Mouse (Mus musculus): ENCODE results near the gene Tyr. TPM values are rescaled to one million over a fixed set of nuclear protein-coding genes. Genes with fewer than 3 reads are reported as not detected.
"Not testable (repeated sequence)": the region's sequence is repeated elsewhere in the genome, so short reads cannot be mapped to it uniquely, and the experiment has no call there.

The Tyr gene
- 0.02 TPM in 1 of 2 replicates, not detected in the other for polyA plus RNA-seq (2015; fragmentation: Nextera tagmentation; extraction: Ambion mirVana)

DNA sequence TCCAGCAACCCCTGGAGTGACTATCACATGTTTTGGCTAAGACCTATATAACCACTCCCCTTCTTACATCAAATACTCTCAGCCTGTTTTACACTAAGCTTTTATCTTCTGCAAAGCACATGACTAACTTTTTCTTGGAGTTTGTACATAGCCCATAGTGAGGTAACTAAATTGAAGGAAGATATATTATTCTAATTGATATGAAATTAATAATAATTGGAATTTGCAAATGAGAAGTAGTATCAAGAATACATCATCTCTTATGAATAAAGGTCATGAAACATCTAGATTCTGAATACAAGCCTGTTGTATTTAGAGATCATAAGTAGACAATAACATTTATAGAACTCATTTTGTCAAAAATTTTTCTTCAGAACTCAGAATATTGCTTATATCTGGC, at the start of gene Tyr:
TSS of gene Tyr (minus strand) at position 101 of the 400 bp plus-strand sequence.
- no peak for TF ChIP-seq EP300 (optimal IDR thresholded peaks at IDR 0.05)
- no peak for TF ChIP-seq CTCF (IDR thresholded peaks at IDR 0.05; ENCODE audit: low read depth)
- H3K36me3 ChIP-seq (ENCODE audit: control insufficient read depth, insufficient read depth, low read length), result no peaks in the 10 kb centered on the region
- H3K27ac ChIP-seq (replicated peaks), result no peak within 1 kb of the TSS
- H3K9ac ChIP-seq (ENCODE audit: low read length), result no peak within 1 kb of the TSS
- no peaks in the 10 kb centered on the region for H3K27me3 ChIP-seq (ENCODE audit: control insufficient read depth, insufficient read depth, low read length)
- ATAC-seq (ENCODE audit: low FRiP score, low TSS enrichment) (no peak), DNase-seq (ENCODE audit: low spot score) (no peak)
- no peak within 1 kb of the TSS for H3K4me3 ChIP-seq (ENCODE audit: low read depth, low read length)
- no peaks in the 10 kb centered on the region for H3K9me3 ChIP-seq (ENCODE audit: control insufficient read depth, low read length)
- no peak within 1 kb of the TSS for H3K4me2 ChIP-seq (replicated peaks; ENCODE audit: low read depth)
- H3K4me1 ChIP-seq (replicated peaks; ENCODE audit: control insufficient read depth, insufficient read depth), result no peaks in the 10 kb centered on the region

DNA sequence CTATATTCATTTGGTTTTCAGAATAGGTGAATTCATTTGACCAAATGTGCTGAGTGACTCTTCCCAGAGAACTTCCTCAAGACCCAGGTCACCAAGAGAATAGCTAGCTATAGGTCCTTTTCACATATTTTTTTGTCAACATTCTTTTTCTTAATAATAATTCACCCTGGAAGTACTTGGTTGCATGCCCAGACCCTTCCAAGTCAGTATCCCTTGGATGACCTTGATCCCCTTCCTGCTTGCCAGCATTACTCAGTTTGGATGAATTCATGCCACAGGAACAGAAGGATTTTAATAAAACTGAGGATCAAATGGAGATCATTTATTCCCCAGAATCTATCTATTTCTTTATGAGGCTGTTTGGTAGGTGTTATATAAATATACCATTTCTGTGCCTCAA, 45.7 kb upstream of the Tyr start:
- no peak for ATAC-seq (ENCODE audit: low FRiP score, low TSS enrichment)
- H3K36me3 ChIP-seq (ENCODE audit: control insufficient read depth, insufficient read depth, low read length), result no peaks in the 10 kb centered on the region
- no peak for DNase-seq (ENCODE audit: low spot score)
- H3K9me3 ChIP-seq (ENCODE audit: control insufficient read depth, low read length), result no peaks in the 10 kb centered on the region
- H3K27me3 ChIP-seq (ENCODE audit: control insufficient read depth, insufficient read depth, low read length), result no peaks in the 10 kb centered on the region
- no peaks in the 10 kb centered on the region for H3K4me1 ChIP-seq (replicated peaks; ENCODE audit: control insufficient read depth, insufficient read depth)
- H3K4me2 ChIP-seq (replicated peaks; ENCODE audit: low read depth), result no peak overlapping the region
- H3K4me3 ChIP-seq (ENCODE audit: low read depth, low read length), result no peak overlapping the region
- no peak overlapping the region for H3K9ac ChIP-seq (ENCODE audit: low read length)
- H3K27ac ChIP-seq (replicated peaks), result no peak overlapping the region
- TF ChIP-seq CTCF (IDR thresholded peaks at IDR 0.05; ENCODE audit: low read depth) (no peak), EP300 (optimal IDR thresholded peaks at IDR 0.05) (no peak)

DNA sequence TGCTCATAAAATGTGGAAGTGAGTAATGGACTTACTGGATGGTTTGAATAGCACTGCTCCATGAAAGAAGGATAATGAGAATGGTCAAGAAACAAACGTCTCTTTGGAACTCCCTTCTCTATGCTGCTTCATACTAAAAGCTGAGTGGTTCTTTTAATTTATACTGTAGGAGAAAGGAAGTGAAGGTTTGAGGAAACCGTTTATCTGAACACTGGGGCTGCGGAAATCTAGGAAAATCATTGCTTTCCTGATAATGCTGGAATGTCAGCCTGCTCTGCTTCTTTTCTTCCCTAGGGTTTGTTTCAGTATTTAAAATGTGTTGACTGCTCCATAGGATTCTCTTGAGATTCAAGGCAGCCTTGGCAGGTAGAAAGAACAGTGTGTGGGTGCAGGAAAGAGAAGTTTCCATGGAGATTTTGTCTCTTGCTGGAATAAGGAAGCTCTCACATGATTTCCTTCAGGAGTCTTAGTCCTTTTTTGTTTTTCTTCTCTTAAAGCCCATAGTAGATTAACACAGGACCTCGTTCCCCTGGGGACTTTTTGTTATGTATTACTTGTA, 891 bp upstream of the Tyr start:
- no peaks in the 10 kb centered on the region for H3K9me3 ChIP-seq (ENCODE audit: control insufficient read depth, low read length)
- no peak for DNase-seq (ENCODE audit: low spot score)
- H3K4me2 ChIP-seq (replicated peaks; ENCODE audit: low read depth), result no peak overlapping the region
- no peak overlapping the region for H3K4me3 ChIP-seq (ENCODE audit: low read depth, low read length)
- H3K27me3 ChIP-seq (ENCODE audit: control insufficient read depth, insufficient read depth, low read length), result no peaks in the 10 kb centered on the region
- no peak overlapping the region for H3K27ac ChIP-seq (replicated peaks)
- no peaks in the 10 kb centered on the region for H3K4me1 ChIP-seq (replicated peaks; ENCODE audit: control insufficient read depth, insufficient read depth)
- WGBS, result 14% methylated on average over 4 of the region's 4 CpGs
- H3K9ac ChIP-seq (ENCODE audit: low read length), result no peak overlapping the region
- no peak for ATAC-seq (ENCODE audit: low FRiP score, low TSS enrichment)
- no peaks in the 10 kb centered on the region for H3K36me3 ChIP-seq (ENCODE audit: control insufficient read depth, insufficient read depth, low read length)
- TF ChIP-seq CTCF (IDR thresholded peaks at IDR 0.05; ENCODE audit: low read depth) (no peak), EP300 (optimal IDR thresholded peaks at IDR 0.05) (no peak)

DNA sequence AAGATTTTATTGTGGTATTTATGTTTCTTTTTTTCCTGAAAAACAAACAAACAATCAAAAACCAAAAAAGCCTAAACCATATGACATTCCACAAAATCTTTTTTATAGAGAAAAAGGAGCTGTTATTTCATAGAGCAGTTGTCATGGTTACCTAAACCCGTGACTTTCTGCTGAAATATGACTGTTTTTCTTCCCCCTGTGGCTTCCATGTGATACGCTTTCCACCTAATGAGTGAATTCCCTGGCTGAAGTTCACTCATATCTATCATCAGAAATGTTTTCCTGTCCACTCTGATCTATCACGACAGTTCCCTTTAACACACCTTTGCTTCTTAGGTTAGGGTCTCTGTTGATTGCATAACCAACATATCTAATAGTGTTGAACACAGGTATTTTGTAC, 5.3 kb downstream of the Tyr start:
- Histone ChIP-seq H3K9me3 (ENCODE audit: control insufficient read depth, low read length) (no peaks in the 10 kb centered on the region), H3K9ac (ENCODE audit: low read length) (no peak overlapping the region), H3K27me3 (ENCODE audit: control insufficient read depth, insufficient read depth, low read length) (no peaks in the 10 kb centered on the region), H3K4me3 (ENCODE audit: low read depth, low read length) (no peak overlapping the region), H3K4me1 (replicated peaks; ENCODE audit: control insufficient read depth, insufficient read depth) (no peaks in the 10 kb centered on the region), H3K4me2 (replicated peaks; ENCODE audit: low read depth) (no peak overlapping the region), H3K36me3 (ENCODE audit: control insufficient read depth, insufficient read depth, low read length) (no peaks in the 10 kb centered on the region), H3K27ac (replicated peaks) (no peak overlapping the region)
- TF ChIP-seq EP300 (optimal IDR thresholded peaks at IDR 0.05) (no peak), CTCF (IDR thresholded peaks at IDR 0.05; ENCODE audit: low read depth) (no peak)
- DNase-seq (ENCODE audit: low spot score) (no peak), ATAC-seq (ENCODE audit: low FRiP score, low TSS enrichment) (no peak)
- 69% methylated on average over 3 of the region's 3 CpGs for WGBS

DNA sequence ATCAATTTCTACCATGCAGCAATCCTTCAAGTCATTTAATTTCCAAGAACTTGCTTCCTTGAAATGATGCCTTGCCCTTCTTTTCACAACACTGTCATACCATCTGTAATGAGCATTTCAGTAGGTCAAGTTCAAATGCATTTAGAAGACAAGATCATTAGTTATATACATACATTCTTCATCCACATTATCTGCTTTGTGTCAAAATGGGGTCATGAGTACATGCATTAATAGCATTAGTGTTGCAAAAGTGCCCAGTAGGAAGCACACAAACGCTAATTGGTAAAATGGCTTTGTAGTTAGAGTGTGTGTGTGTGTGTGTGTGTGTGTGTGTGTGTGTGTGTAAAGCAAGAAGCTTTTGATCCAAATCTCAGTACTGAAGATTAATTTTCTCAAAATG, 80.0 kb downstream of the Tyr start:
- no peak overlapping the region for H3K27ac ChIP-seq (replicated peaks)
- TF ChIP-seq CTCF (IDR thresholded peaks at IDR 0.05; ENCODE audit: low read depth), result no peak
- no peak for TF ChIP-seq EP300 (optimal IDR thresholded peaks at IDR 0.05)
- no peaks in the 10 kb centered on the region for H3K27me3 ChIP-seq (ENCODE audit: control insufficient read depth, insufficient read depth, low read length)
- no peak for DNase-seq (ENCODE audit: low spot score)
- no peaks in the 10 kb centered on the region for H3K9me3 ChIP-seq (ENCODE audit: control insufficient read depth, low read length)
- WGBS, result 58% methylated on average over 1 of the region's 1 CpGs
- no peak for ATAC-seq (ENCODE audit: low FRiP score, low TSS enrichment)
- H3K36me3 ChIP-seq (ENCODE audit: control insufficient read depth, insufficient read depth, low read length), result no peaks in the 10 kb centered on the region
- no peak overlapping the region for H3K9ac ChIP-seq (ENCODE audit: low read length)
- H3K4me3 ChIP-seq (ENCODE audit: low read depth, low read length), result no peak overlapping the region
- H3K4me1 ChIP-seq (replicated peaks; ENCODE audit: control insufficient read depth, insufficient read depth), result no peaks in the 10 kb centered on the region
- H3K4me2 ChIP-seq (replicated peaks; ENCODE audit: low read depth), result no peak overlapping the region

DNA sequence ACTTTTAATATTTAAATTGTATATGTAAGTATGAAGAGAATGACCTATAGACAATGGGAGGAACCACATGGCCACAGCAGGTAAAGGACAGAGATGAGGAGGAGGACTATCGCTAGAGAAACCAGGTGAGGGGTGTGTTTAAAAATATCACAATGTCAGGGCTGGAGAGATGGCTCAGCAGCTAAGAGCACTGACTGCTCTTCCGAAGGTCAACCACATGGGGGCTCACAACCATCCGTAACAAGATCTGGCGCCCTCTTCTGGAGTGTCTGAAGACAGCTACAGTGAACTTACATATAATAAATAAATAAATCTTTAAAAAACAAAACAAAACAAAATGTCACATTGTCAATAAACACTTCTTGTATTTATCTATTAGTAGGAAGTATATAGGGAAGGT, 81.9 kb downstream of the Tyr start:
- not testable (repeated sequence) for H3K9me3 ChIP-seq (ENCODE audit: control insufficient read depth, low read length); H3K4me3 ChIP-seq (ENCODE audit: low read depth, low read length); H3K9ac ChIP-seq (ENCODE audit: low read length); H3K36me3 ChIP-seq (ENCODE audit: control insufficient read depth, insufficient read depth, low read length); H3K4me2 ChIP-seq (replicated peaks; ENCODE audit: low read depth); ATAC-seq (ENCODE audit: low FRiP score, low TSS enrichment); DNase-seq (ENCODE audit: low spot score); H3K4me1 ChIP-seq (replicated peaks; ENCODE audit: control insufficient read depth, insufficient read depth); H3K27ac ChIP-seq (replicated peaks); H3K27me3 ChIP-seq (ENCODE audit: control insufficient read depth, insufficient read depth, low read length)
- TF ChIP-seq CTCF (IDR thresholded peaks at IDR 0.05; ENCODE audit: low read depth), result peak; percentile 68
- 10% methylated on average over 4 of the region's 4 CpGs for WGBS
